Mouse (Mus musculus): Measurements from ENCODE around the gene Pld3. TPM values are rescaled to one million over a fixed set of nuclear protein-coding genes. Genes with fewer than 3 reads are reported as not detected.
"Not testable (repeated sequence)": the region's sequence is repeated elsewhere in the genome, so short reads cannot be mapped to it uniquely, and the experiment has no call there.

The Pld3 gene
- polyA plus RNA-seq, 1 experiment from 2014 or later, result 64.5 TPM

- Histone ChIP-seq H3K4me1 (replicated peaks) (peaks cover 9% of the 10 kb centered on the region), H3K36me3 (no peaks in the 10 kb centered on the region), H3K9me3 (no peaks in the 10 kb centered on the region), H3K4me2 (replicated peaks) (peak overlapping the region; percentile 78), H3K9ac (0 out of 2 replicates have a peak overlapping the region, but pooled peaks have one; percentile 28), H3K4me3 (replicated peaks) (peak overlapping the region; percentile 59), H3K27ac (peak overlapping the region; percentile 100), H3K27me3 (replicated peaks) (no peaks in the 10 kb centered on the region)
- 19% methylated on average over 6 of the region's 6 CpGs for WGBS
- peak; percentile 78 for ATAC-seq
These were observed 44.4 kb downstream of the Pld3 start for GRCm38 (mm10) chr7:27508648-27509005.

- peak overlapping the region; percentile 59 for H3K4me3 ChIP-seq (replicated peaks)
- H3K9ac ChIP-seq, result peak overlapping the region; percentile 77
- peak overlapping the region; percentile 100 for H3K27ac ChIP-seq
- peak overlapping the region; percentile 78 for H3K4me2 ChIP-seq (replicated peaks)
- ATAC-seq, result peak; percentile 95
- WGBS, result under 1% methylated on average over 52 of the region's 54 CpGs
- H3K4me1 ChIP-seq (replicated peaks), result peaks cover 9% of the 10 kb centered on the region
- no peaks in the 10 kb centered on the region for H3K36me3 ChIP-seq
- H3K27me3 ChIP-seq (replicated peaks), result no peaks in the 10 kb centered on the region
- H3K9me3 ChIP-seq, result no peaks in the 10 kb centered on the region
These were observed 45.0 kb downstream of the Pld3 start for GRCm38 (mm10) chr7:27507711-27508647.

DNA sequence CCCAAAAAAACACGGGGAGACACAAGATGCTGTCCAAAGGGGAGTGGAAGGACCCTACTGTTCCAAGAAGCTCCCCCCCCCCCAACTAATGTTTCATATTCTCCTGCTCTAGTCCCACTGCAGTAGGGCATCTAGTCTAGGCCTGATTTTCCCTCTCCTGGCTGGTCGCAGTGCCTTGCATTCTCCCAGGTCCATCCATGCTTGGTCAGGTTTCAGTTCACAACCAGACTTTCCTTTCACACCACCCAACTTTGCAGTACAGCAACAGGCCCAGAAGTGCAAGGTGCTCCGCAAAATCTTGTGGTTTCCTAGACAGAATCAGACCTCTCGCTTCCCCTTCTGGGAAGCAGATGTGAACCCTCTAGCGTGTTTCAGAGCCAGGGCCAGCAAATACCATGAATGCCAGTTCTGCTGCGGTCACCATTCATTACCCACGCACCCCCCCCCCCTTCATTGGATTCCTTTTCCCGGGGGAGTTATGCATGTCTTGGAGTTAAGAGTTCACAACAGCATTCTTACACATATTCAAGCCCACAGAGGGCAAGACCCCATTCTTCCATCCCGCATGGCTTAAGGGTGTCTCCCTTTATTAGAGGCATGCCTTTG, 46.1 kb downstream of the Pld3 start:
- H3K4me1 ChIP-seq (replicated peaks), result peaks cover 9% of the 10 kb centered on the region
- no peaks in the 10 kb centered on the region for H3K27me3 ChIP-seq (replicated peaks)
- peak overlapping the region; percentile 59 for H3K4me3 ChIP-seq (replicated peaks)
- H3K36me3 ChIP-seq, result no peaks in the 10 kb centered on the region
- no peaks in the 10 kb centered on the region for H3K9me3 ChIP-seq
- peak overlapping the region; percentile 100 for H3K27ac ChIP-seq
- WGBS, result 32% methylated on average over 9 of the region's 9 CpGs
- ATAC-seq, result no peak
- no peak overlapping the region for H3K9ac ChIP-seq
- H3K4me2 ChIP-seq (replicated peaks), result peak overlapping the region; percentile 78

- 49% methylated on average over 4 of the region's 4 CpGs for WGBS
These were observed 51.4 kb downstream of the Pld3 start for GRCm38 (mm10) chr7:27501620-27502019.

DNA sequence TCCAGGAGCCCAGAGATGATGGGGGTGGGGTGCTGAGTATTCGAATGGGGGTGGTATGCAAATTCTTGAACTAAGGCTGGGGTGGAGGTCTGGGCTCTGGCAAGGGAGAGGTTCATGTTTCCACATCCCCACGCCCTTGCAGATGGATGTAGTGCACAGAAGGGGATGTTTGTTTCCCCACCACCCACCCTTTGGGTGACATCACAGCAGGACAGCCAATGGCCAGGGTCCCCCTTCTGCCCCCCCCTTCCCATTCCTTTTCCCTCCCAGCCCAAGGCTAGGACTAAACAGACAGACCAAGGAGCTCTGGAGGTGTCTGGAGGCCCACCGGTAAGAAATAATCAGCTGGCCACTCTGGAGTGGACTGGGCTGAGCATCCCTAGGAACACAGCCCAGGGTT, 54.0 kb downstream of the Pld3 start, which contains the start of gene Prx:
Gene Prx (plus strand): TSS at position 289 of the 400 bp plus-strand sequence.
- H3K36me3 ChIP-seq, result no peaks in the 10 kb centered on the region
- H3K27me3 ChIP-seq (replicated peaks), result no peaks in the 10 kb centered on the region
- H3K4me2 ChIP-seq (replicated peaks), result no peak within 1 kb of the TSS
- no peak for ATAC-seq
- H3K27ac ChIP-seq, result no peak within 1 kb of the TSS
- no peak within 1 kb of the TSS for H3K4me3 ChIP-seq (replicated peaks)
- H3K9me3 ChIP-seq, result no peaks in the 10 kb centered on the region
- H3K9ac ChIP-seq, result no peak within 1 kb of the TSS
- 0 out of 2 replicates have a peak, but pooled peaks cover 3% of the 10 kb centered on the region for H3K4me1 ChIP-seq (replicated peaks)
- whole genome bisulfite sequencing, result 45% methylated on average over 3 of the region's 3 CpGs

More at GRCm38 (mm10) chr7:27501620-27502019, 51.4 kb downstream of the Pld3 start:
- H3K4me1 ChIP-seq (replicated peaks), result peaks cover 4% of the 10 kb centered on the region
- H3K4me2 ChIP-seq (replicated peaks), result no peak overlapping the region
- H3K9me3 ChIP-seq, result no peaks in the 10 kb centered on the region
- H3K4me3 ChIP-seq (replicated peaks), result no peak overlapping the region
- no peak for ATAC-seq
- no peak overlapping the region for H3K9ac ChIP-seq
- H3K27me3 ChIP-seq (replicated peaks), result no peaks in the 10 kb centered on the region
- H3K36me3 ChIP-seq, result no peaks in the 10 kb centered on the region
- no peak overlapping the region; the same call in 1 of the 2 replicates for H3K27ac ChIP-seq

GRCm38 (mm10) chr7:27494659-27495367, 58.2 kb downstream of the Pld3 start:
- H3K4me3 ChIP-seq (replicated peaks); H3K27me3 ChIP-seq (replicated peaks); H3K27ac ChIP-seq; H3K9me3 ChIP-seq; H3K9ac ChIP-seq; H3K36me3 ChIP-seq; ATAC-seq; H3K4me2 ChIP-seq (replicated peaks): not testable (repeated sequence)
- WGBS, result 87% methylated on average over 9 of the region's 9 CpGs
- H3K4me1 ChIP-seq (replicated peaks), result peaks cover 21% of the 10 kb centered on the region

DNA sequence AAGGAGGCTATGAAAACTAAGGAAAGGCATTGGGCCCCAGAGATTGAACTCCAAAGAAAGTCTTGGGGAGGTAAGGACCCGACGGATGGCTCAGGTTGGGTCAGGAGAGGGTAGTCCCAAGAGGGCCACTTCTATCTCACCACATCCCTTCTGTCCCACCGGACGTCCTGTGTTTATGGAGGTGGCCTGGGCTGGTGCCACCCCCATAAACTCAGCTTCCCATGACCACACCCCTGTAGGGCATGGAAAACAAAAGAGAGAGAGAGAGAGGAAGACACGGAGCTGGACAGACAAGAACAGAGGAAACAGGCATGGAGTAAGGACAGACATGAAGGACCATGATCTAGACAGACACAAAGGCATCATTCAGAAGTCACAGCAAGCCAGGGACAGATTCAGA, 59.6 kb downstream of the Pld3 start:
- Histone ChIP-seq H3K9me3 (no peaks in the 10 kb centered on the region), H3K9ac (no peak overlapping the region), H3K27me3 (replicated peaks) (no peaks in the 10 kb centered on the region), H3K36me3 (peaks cover 6% of the 10 kb centered on the region; the same call in 1 of the 2 replicates), H3K4me1 (replicated peaks) (peaks cover 30% of the 10 kb centered on the region), H3K4me2 (replicated peaks) (no peak overlapping the region), H3K4me3 (replicated peaks) (no peak overlapping the region), H3K27ac (no peak overlapping the region)
- ATAC-seq, result no peak
- 69% methylated on average over 5 of the region's 5 CpGs for WGBS

GRCm38 (mm10) chr7:27493022-27493421, 60.0 kb downstream of the Pld3 start:
- H3K9ac ChIP-seq, result no peak overlapping the region
- H3K9me3 ChIP-seq, result no peaks in the 10 kb centered on the region
- H3K4me2 ChIP-seq (replicated peaks), result no peak overlapping the region
- 61% methylated on average over 3 of the region's 3 CpGs for WGBS
- no peak overlapping the region for H3K4me3 ChIP-seq (replicated peaks)
- H3K27ac ChIP-seq, result no peak overlapping the region
- no peaks in the 10 kb centered on the region for H3K27me3 ChIP-seq (replicated peaks)
- peaks cover 34% of the 10 kb centered on the region for H3K4me1 ChIP-seq (replicated peaks)
- H3K36me3 ChIP-seq, result peaks cover 6% of the 10 kb centered on the region; the same call in 1 of the 2 replicates
- ATAC-seq, result no peak

GRCm38 (mm10) chr7:27491856-27492255, 61.2 kb downstream of the Pld3 start:
- Histone ChIP-seq H3K9ac (0 out of 2 replicates have a peak overlapping the region, but pooled peaks have one; percentile 21), H3K36me3 (peaks cover 6% of the 10 kb centered on the region; the same call in 1 of the 2 replicates), H3K4me2 (replicated peaks) (no peak overlapping the region), H3K4me3 (replicated peaks) (no peak overlapping the region), H3K4me1 (replicated peaks) (peaks cover 36% of the 10 kb centered on the region), H3K27ac (peak overlapping the region; percentile 90), H3K27me3 (replicated peaks) (no peaks in the 10 kb centered on the region), H3K9me3 (no peaks in the 10 kb centered on the region)
- no peak for ATAC-seq
- WGBS, result 55% methylated on average over 7 of the region's 7 CpGs

GRCm38 (mm10) chr7:27490543-27491329, 62.3 kb downstream of the Pld3 start:
- Histone ChIP-seq H3K9me3 (no peaks in the 10 kb centered on the region), H3K27me3 (replicated peaks) (no peaks in the 10 kb centered on the region), H3K4me3 (replicated peaks) (peak overlapping the region; percentile 36), H3K36me3 (peaks cover 6% of the 10 kb centered on the region; the same call in 1 of the 2 replicates), H3K27ac (peak overlapping the region; percentile 90), H3K9ac (peak overlapping the region; percentile 42), H3K4me2 (replicated peaks) (peak overlapping the region; percentile 65), H3K4me1 (replicated peaks) (peaks cover 37% of the 10 kb centered on the region)
- under 1% methylated on average over 33 of the region's 33 CpGs for WGBS
- ATAC-seq, result peak; percentile 86

DNA sequence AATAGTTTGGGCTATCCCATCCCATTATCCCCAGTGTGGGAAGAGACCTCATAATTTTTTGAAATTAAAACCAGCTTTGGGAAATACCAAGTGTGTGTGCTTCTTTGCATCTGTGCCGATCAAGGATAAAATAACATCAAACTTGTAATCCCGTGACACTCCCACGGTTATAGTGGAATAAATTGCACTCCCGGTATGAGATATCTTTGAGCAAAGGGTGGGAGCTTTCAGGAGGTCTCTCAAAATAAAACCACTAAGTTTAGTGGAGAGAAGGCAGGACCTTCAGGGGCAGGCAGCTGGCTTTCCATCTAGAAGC, 62.8 kb downstream of the Pld3 start:
- Histone ChIP-seq H3K4me1 (replicated peaks) (peaks cover 40% of the 10 kb centered on the region), H3K27ac (peak overlapping the region; percentile 90), H3K27me3 (replicated peaks) (no peaks in the 10 kb centered on the region), H3K9ac (peak overlapping the region; percentile 42), H3K4me2 (replicated peaks) (peak overlapping the region; percentile 65), H3K4me3 (replicated peaks) (peak overlapping the region; percentile 36), H3K36me3 (peaks cover 6% of the 10 kb centered on the region; the same call in 1 of the 2 replicates), H3K9me3 (no peaks in the 10 kb centered on the region)
- ATAC-seq, result no peak
- 20% methylated on average over 4 of the region's 4 CpGs for WGBS

Measured in intestine, embryonic 15.5 days (tissue).